Mouse (Mus musculus) liver, embryonic 13.5 days (tissue): ENCODE results near the gene Atxn7l3. TPM values are rescaled to one million over a fixed set of nuclear protein-coding genes. Genes with fewer than 3 reads are reported as not detected.
"Not testable (repeated sequence)": the region's sequence is repeated elsewhere in the genome, so short reads cannot be mapped to it uniquely, and the experiment has no call there.

Experiments
- ATAC-seq: fragments of 200-750 bp; cut with Nextera tagmentation; 2 replicates; pipeline ENCODE4 v1.8.0; 2017; ENCODE audit warnings: low read depth, mild to moderate bottlenecking, moderate number of reproducible peaks, moderate library complexity
- DNase-seq: peaks from one replicate; pipeline ENCODE4 v3.0.0; 2022
- H3K27ac ChIP-seq: fragments of 300-500 bp; sonication (generic); 2 replicates; pipeline ENCODE4 v1.5.1; 2015; ENCODE audit warnings: moderate library complexity, mild to moderate bottlenecking, inconsistent platforms
- H3K27me3 ChIP-seq: fragments of 300-500 bp; sonication (generic); 2 replicates; pipeline ENCODE4 v1.6.1; 2015; ENCODE audit warnings: mild to moderate bottlenecking, inconsistent platforms
- H3K36me3 ChIP-seq: fragments of 300-500 bp; sonication (generic); 2 replicates; pipeline ENCODE4 v1.6.1; 2015; ENCODE audit warnings: mild to moderate bottlenecking, inconsistent platforms
- H3K4me1 ChIP-seq: fragments of 300-500 bp; sonication (generic); replicated peaks from 2 replicates; pipeline ENCODE4 v1.6.1; 2015; ENCODE audit warnings: inconsistent platforms
- H3K4me2 ChIP-seq: fragments of 300-500 bp; sonication (generic); 2 replicates; pipeline ENCODE4 v1.6.1; 2015; ENCODE audit warnings: inconsistent platforms, mild to moderate bottlenecking, moderate library complexity
- H3K4me3 ChIP-seq: fragments of 300-500 bp; sonication (generic); replicated peaks from 2 replicates; pipeline ENCODE4 v1.5.1; 2015; ENCODE audit warnings: mild to moderate bottlenecking, inconsistent platforms
- H3K9ac ChIP-seq: fragments of 300-500 bp; sonication (generic); 2 replicates; pipeline ENCODE4 v1.6.1; 2015; ENCODE audit warnings: mild to moderate bottlenecking, inconsistent platforms
- H3K9me3 ChIP-seq: fragments of 300-500 bp; sonication (generic); replicated peaks from 2 replicates; pipeline ENCODE4 v1.6.1; 2016; ENCODE audit warnings: inconsistent platforms
- WGBS: fragments of 180-500 bp; shearing (Covaris S2); methylation state at CpG from one replicate; pipeline ENCODE4 v1.1.7; 2015; ENCODE audit not compliant: insufficient replicate concordance; 5-methylcytosine and 5-hydroxymethylcytosine counted together
- polyA plus RNA-seq: library from polyadenylated mRNA; unstranded; fragments of >200 nt; fragmentation: Nextera tagmentation; extraction: Ambion mirVana; gene quantifications from 2 replicates; pipeline ENCODE4 v1.2.1, GENCODE M21; 2015

The Atxn7l3 gene
- polyA plus RNA-seq, 1 experiment from 2014 or later = 4.9 TPM

DNA sequence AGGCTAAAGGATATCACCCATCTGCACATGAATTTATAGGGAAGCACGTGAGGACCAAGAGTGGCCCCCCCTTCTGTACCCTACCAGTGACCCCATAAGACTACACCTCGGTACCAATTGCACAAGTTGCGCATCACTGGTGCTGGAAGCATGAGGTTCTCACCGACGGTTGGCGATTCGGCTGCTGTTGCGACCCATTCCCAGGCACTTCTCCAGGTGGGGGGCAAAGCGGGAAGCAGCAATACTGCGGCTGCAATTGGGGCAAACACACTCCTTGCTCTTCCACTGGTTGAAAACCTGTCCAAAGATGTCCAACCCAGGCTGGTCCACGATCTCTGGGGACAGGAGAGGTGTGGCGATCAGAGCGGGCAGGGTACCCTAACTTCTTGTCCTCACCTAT is 2.5 kb downstream of the Atxn7l3 start:
- Histone ChIP-seq H3K27ac (peak overlapping the region; percentile 96; the same call in 1 of the 2 replicates), H3K9ac (peak overlapping the region; percentile 22; the same call in 1 of the 2 replicates), H3K27me3 (no peaks in the 10 kb centered on the region), H3K4me1 (peaks cover 50% of the 10 kb centered on the region), H3K4me3 (no peak overlapping the region), H3K9me3 (no peaks in the 10 kb centered on the region), H3K36me3 (peaks cover 59% of the 10 kb centered on the region), H3K4me2 (no peak overlapping the region)
- WGBS = 93% methylated on average over 13 of the region's 13 CpGs
- DNase-seq (no peak), ATAC-seq (no peak)

DNA sequence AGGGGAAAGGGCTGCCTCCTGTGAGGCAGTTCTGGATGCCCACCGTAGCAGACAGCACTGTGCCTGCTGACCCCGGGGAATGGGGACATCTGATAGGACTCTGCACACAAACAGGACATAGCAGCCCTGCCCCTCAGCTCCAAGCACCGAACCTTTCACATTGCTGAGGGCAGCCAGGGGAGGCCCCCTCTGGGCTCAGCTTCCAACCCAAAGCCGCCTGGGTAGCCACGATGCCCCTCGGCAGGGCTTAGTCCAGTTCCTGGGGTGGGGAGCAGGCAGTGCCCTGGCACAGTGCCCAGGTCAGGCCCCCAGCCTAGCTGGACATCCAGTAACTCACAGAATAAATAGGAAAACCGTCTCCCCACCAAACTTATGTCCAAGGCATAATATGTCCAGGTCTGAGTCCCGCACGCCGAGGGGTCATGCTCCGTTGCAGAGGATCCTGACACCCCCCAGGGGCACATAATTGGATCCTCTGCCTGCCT is 5.3 kb downstream of the Atxn7l3 start:
- ATAC-seq = no peak
- Histone ChIP-seq H3K4me3 (no peak overlapping the region), H3K36me3 (peaks cover 78% of the 10 kb centered on the region), H3K9me3 (no peaks in the 10 kb centered on the region), H3K4me1 (peaks cover 61% of the 10 kb centered on the region), H3K27ac (no peak overlapping the region), H3K9ac (no peak overlapping the region), H3K27me3 (no peaks in the 10 kb centered on the region), H3K4me2 (no peak overlapping the region)
- DNase-seq = no peak
- WGBS = 92% methylated on average over 11 of the region's 11 CpGs

DNA sequence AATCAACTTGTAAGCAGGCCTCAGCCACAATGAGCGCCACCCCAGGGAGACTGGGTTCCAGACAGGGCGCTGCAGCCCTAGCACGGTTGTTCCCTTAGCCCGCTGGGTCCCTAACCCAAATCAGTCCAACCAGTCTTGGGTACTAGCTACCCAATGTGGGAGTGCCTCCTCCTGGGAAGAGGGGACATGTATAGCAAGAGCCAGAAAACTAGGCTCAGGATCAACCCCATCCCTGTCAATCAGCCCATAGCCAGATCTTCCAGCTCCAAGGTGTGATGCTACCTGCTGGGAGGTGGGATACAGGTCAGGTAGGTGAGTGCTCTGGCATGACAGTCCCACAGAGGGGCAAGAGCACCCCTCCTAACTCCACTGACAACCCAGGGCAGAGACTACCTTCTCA is 6.3 kb downstream of the Atxn7l3 start:
- ATAC-seq (no peak), DNase-seq (no peak)
- H3K4me3 ChIP-seq = no peak overlapping the region
- H3K9me3 ChIP-seq = no peaks in the 10 kb centered on the region
- peaks cover 60% of the 10 kb centered on the region for H3K4me1 ChIP-seq
- H3K9ac ChIP-seq = no peak overlapping the region
- no peak overlapping the region for H3K27ac ChIP-seq
- H3K4me2 ChIP-seq = no peak overlapping the region
- H3K27me3 ChIP-seq = no peaks in the 10 kb centered on the region
- peaks cover 78% of the 10 kb centered on the region for H3K36me3 ChIP-seq
- 77% methylated on average over 4 of the region's 4 CpGs for WGBS

DNA sequence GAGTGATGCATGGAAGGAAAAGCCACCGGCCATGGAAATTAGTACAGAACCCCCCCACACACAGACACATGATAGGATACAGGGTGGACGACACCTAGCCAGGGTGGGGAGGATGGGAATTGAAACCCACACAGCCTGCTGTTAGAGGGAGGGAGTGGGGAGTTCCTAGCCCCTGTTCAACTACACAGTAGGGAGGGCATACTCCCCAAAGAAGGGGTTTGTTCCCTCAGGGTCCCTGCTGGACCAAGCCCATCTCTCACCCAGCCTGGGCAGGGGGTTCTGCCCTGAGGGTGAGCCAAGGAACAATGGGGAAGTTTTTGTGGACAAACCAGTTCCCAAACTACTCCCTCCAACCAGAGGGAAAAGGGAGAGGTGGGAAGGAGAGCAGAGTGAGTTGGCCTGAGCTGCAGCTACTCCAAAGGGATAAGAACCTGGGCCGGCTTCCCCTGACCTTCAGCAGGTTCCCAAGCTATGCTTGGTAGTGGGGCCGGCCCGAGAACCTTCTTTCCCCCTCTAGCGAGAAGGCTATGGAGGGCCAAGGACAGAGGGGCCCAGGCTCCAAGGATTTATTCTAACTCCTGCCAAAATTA is 6.8 kb downstream of the Atxn7l3 start:
- no peak for ATAC-seq
- H3K36me3 ChIP-seq = peaks cover 74% of the 10 kb centered on the region
- no peaks in the 10 kb centered on the region for H3K27me3 ChIP-seq
- H3K4me3 ChIP-seq = no peak overlapping the region
- no peak overlapping the region for H3K9ac ChIP-seq
- no peak overlapping the region for H3K4me2 ChIP-seq
- WGBS = 81% methylated on average over 6 of the region's 6 CpGs
- H3K4me1 ChIP-seq = peaks cover 55% of the 10 kb centered on the region
- DNase-seq = no peak
- no peaks in the 10 kb centered on the region for H3K9me3 ChIP-seq
- peak overlapping the region; percentile 85 for H3K27ac ChIP-seq

DNA sequence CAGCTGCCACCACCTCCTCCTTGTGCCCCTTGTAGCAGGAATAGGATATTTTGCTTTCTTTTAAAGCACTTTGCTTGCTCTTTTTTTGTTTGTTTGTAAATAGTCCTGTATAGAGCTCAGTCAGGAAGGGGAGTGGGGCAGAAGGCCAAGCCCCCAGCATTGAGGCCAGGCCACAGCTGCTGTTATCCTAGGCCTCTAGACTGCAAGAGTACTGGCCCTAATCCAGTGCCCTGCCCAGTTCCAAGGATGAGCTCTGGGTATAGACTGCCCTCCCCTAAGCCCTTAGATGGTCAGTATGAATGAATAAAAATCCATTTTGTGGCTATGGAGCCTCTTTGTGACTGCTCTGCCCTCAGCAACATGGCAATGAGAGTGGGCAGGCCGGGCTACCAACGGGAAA is 7.5 kb downstream of the Atxn7l3 start:
- peak overlapping the region; percentile 85 for H3K27ac ChIP-seq

DNA sequence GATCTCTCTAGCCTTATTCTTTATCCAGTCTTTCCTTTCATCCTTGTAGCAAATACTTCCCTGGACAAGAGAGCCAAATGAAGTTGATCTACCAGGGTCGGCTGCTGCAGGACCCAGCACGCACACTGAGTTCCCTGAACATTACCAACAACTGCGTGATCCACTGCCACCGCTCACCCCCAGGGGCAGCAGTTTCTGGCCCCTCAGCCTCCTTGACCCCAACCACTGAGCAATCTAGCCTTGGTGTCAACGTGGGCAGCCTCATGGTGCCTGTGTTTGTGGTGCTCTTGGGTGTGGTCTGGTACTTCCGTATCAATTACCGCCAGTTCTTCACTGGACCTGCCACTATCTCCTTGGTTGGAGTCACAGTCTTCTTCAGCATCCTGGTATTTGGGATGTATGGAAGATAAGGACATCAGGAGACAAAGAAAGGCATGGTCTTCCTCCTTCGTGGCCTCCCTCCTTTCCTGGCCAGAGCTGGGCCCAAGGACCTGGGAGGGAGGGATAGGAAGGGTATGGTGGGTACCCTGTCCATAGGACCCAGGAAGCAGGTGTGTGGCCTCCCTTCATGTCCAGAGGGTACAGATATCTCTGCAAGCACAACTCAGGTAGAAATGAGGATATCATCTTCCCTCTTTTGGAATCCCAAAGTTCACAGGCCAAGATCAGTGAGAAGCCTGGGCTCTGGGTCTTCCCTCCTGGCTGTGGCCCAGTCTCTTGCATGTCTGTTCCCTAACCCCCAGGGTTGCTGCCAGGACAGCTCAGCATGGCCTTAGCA is 8.2 kb downstream of the Atxn7l3 start:
- peak overlapping the region; percentile 8; the same call in 1 of the 2 replicates for H3K9ac ChIP-seq
- WGBS = 64% methylated on average over 8 of the region's 8 CpGs
- H3K4me3 ChIP-seq = no peak overlapping the region
- H3K36me3 ChIP-seq = peaks cover 61% of the 10 kb centered on the region
- H3K27ac ChIP-seq = peak overlapping the region; percentile 85
- H3K27me3 ChIP-seq = no peaks in the 10 kb centered on the region
- peak; percentile 26; the same call in 1 of the 2 replicates for ATAC-seq
- H3K4me1 ChIP-seq = peaks cover 51% of the 10 kb centered on the region
- no peaks in the 10 kb centered on the region for H3K9me3 ChIP-seq
- H3K4me2 ChIP-seq = peak overlapping the region; percentile 20; the same call in 1 of the 2 replicates
- no peak for DNase-seq

More for the DNA sequence above, 7.5 kb downstream of the Atxn7l3 start:
- Histone ChIP-seq H3K9ac (peak overlapping the region; percentile 8; the same call in 1 of the 2 replicates), H3K4me3 (no peak overlapping the region), H3K9me3 (no peaks in the 10 kb centered on the region), H3K36me3 (peaks cover 67% of the 10 kb centered on the region), H3K27me3 (no peaks in the 10 kb centered on the region), H3K4me2 (no peak overlapping the region), H3K4me1 (peaks cover 53% of the 10 kb centered on the region)
- WGBS = 78% methylated on average over 2 of the region's 2 CpGs
- DNase-seq = no peak
- no peak for ATAC-seq

DNA sequence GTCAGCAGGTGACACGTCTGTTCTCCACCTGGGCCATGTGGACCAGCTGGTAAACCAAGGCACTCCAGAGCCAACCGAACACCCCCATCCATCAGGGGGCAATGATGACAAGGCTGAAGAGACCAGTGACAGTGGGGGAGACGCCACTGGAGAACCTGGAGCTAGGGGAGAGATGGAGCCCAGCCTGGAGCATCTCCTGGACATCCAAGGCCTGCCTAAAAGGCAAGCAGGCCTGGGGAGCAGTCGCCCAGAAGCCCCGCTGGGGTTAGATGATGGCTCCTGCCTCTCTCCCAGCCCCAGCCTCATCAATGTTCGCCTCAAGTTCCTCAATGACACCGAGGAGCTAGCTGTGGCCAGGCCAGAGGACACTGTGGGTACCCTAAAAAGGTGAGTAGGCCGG is 8.9 kb downstream of the Atxn7l3 start:
- ATAC-seq = no peak
- Histone ChIP-seq H3K4me1 (peaks cover 51% of the 10 kb centered on the region), H3K27me3 (no peaks in the 10 kb centered on the region), H3K4me3 (no peak overlapping the region), H3K4me2 (no peak overlapping the region), H3K9me3 (no peaks in the 10 kb centered on the region), H3K27ac (peak overlapping the region; percentile 85), H3K36me3 (peaks cover 53% of the 10 kb centered on the region), H3K9ac (no peak overlapping the region)
- WGBS = 85% methylated on average over 8 of the region's 8 CpGs
- no peak for DNase-seq

DNA sequence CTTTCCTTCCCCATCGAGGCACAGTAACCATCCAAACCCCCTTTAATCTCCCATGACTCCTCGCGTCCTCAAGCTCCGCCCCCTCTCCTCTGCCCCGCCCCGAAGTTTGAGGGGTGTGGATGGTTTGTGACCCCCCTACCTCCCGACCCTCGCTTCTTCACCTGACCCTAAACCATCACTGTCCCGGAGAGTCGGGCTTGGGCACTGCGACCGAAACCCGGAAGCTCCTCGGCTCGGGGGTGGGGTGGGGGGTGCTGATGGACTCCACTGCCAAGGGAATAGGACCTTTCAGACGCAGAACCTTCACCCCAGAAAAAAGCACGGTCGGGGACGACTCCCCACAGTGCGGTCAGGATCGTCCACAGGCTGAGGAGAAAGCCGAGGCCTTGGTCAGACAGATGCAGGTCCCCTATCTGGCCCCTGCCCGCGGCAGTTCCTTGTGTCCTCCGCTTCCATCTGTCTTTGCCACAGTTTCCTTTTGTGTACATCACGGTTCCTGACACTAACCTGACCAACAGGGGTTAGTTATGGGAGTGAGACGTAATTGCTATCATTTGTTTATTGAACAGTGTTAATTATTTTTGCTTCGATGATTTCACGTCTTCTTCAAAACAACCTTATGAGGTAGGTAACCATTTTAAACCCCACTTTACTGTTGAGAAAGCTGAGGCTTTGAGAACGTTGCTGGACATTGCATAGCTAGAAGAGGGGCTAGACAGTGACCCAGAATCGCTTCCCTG is 11.2 kb downstream of the Atxn7l3 start:
- H3K27ac ChIP-seq = peak overlapping the region; percentile 85
- 3% methylated on average over 31 of the region's 31 CpGs for WGBS
- H3K4me3 ChIP-seq = peak overlapping the region; percentile 88
- no peak for DNase-seq
- no peaks in the 10 kb centered on the region for H3K9me3 ChIP-seq
- peak overlapping the region; percentile 93 for H3K9ac ChIP-seq
- peak overlapping the region; percentile 84 for H3K4me2 ChIP-seq
- H3K36me3 ChIP-seq = peaks cover 31% of the 10 kb centered on the region
- peak; percentile 57 for ATAC-seq
- peaks cover 45% of the 10 kb centered on the region for H3K4me1 ChIP-seq
- no peaks in the 10 kb centered on the region for H3K27me3 ChIP-seq

DNA sequence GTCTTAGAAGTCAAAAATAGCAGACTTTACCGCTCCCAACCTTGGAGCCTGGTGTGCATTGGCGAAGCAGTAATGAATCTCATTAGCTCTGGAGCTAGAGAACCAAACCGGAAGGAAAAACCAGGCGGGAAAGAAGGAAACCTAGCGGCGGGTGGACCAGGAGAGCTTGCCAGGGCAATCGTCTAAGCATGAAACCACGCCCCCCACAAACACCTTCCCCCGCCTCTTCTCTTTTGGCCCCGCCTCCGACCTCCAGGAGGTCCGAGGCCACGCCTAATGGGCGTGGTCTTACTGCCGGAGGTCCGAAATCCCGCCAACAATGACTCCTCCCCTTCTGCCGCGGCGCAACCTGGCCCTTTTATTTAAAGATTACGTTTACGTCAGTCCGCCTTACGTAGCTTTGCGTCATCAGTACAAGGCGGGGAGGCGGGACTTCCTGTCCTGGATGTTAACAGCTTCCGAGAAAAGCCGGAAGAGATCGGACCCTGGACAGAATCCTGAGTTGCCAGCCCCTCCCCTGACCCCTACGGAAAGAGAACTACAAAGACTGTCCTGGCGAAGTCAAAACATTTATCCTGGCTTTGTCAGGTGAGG is 11.8 kb downstream of the Atxn7l3 start, which contains the start of gene Tmub2:
TSS of gene Tmub2 (plus strand) at position 431 of the 594 bp plus-strand sequence.
- ATAC-seq (peak; percentile 85), DNase-seq (peak; percentile 96)
- H3K27ac ChIP-seq = peak within 1 kb of the TSS; percentile 85
- H3K4me1 ChIP-seq = peaks cover 45% of the 10 kb centered on the region
- peak within 1 kb of the TSS; percentile 84 for H3K4me2 ChIP-seq
- no peaks in the 10 kb centered on the region for H3K27me3 ChIP-seq
- peak within 1 kb of the TSS; percentile 88 for H3K4me3 ChIP-seq
- H3K9me3 ChIP-seq = no peaks in the 10 kb centered on the region
- WGBS = under 1% methylated on average over 32 of the region's 32 CpGs
- H3K9ac ChIP-seq = peak within 1 kb of the TSS; percentile 93
- peaks cover 25% of the 10 kb centered on the region for H3K36me3 ChIP-seq

DNA sequence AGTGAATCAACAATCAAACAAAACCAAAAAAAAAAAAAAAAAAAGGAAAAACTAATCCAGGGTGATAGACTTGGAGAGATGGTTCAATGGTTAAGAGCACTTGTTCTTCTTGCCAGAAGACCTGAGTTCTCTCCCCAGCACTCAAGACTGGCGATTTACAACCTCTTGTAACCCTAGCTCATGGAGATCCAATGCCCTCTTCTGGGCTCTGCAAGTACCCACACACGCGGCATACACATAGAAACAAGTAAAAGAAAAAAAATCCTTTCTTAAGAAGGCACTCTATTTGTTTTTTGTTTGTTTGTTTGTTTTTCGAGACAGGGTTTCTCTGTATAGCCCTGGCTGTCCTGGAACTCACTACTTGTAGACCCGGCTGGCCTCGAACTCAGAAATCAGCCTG is 12.5 kb downstream of the Atxn7l3 start:
- 75% methylated on average over 6 of the region's 6 CpGs for WGBS
- H3K9ac ChIP-seq = peak overlapping the region; percentile 53; the same call in 1 of the 2 replicates
- H3K4me1 ChIP-seq = peaks cover 41% of the 10 kb centered on the region
- ATAC-seq (no peak), DNase-seq (no peak)
- no peaks in the 10 kb centered on the region for H3K9me3 ChIP-seq
- H3K27ac ChIP-seq = peak overlapping the region; percentile 70
- peaks cover 18% of the 10 kb centered on the region for H3K36me3 ChIP-seq
- peak overlapping the region; percentile 84 for H3K4me2 ChIP-seq
- peak overlapping the region; percentile 88 for H3K4me3 ChIP-seq
- H3K27me3 ChIP-seq = no peaks in the 10 kb centered on the region

DNA sequence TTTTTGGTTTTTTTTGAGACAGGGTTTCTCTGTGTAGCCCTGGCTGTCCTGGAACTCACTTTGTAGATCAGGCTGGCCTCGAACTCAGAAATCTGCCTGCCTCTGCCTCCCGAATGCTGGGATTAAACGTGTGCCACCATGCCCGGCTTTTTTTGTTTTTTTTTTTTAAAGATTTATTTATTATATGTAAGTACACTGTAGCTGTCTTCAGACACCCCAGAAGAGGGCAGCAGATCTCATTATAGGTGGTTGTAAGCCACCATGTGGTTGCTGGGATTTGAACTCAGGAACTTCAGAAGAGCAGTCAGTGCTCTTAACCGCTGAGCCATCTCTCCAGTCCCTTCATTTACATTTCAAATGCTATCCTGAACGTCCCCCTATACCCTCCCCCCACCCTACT is 16.2 kb downstream of the Atxn7l3 start:
- ATAC-seq, H3K27ac ChIP-seq, H3K27me3 ChIP-seq, DNase-seq, H3K4me3 ChIP-seq, H3K36me3 ChIP-seq, H3K9me3 ChIP-seq, H3K4me2 ChIP-seq, H3K9ac ChIP-seq: not testable (repeated sequence)
- H3K4me1 ChIP-seq = peaks cover 19% of the 10 kb centered on the region
- 60% methylated on average over 6 of the region's 6 CpGs for WGBS
